Mouse (Mus musculus): Measurements from ENCODE around the gene Ncoa3. TPM values are rescaled to one million over a fixed set of nuclear protein-coding genes. Genes with fewer than 3 reads are reported as not detected.

The Ncoa3 gene
- total RNA-seq, 2 experiments from 2014 or later: 32.5 to 37.9 TPM

DNA sequence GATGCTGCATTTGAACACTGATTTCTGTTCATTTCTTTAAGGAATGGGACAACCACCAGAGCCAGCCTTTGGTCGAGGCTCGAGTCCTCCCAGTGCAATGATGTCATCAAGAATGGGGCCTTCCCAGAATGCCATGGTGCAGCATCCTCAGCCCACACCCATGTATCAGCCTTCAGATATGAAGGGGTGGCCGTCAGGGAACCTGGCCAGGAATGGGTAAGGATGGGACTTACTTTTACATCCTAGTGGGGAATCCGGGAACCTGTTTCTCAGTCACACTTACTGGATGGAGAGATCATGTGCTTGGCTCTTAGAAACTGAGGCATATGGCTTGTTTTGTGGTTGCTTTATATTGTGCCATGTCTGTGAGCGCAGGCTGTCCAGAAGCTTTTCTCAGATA, 76.7 kb downstream of the Ncoa3 start:
- H3K27ac ChIP-seq: no peak overlapping the region
- intact Hi-C loops (cut with DNase I): no loop called here
- no peak for DNase-seq (ENCODE audit: extremely low spot score in 1 of 2, low spot score in 2 of 2)
- no peak overlapping the region for H3K4me3 ChIP-seq
- TF ChIP-seq CTCF (IDR thresholded peaks at IDR 0.05): no peak; the same call in 1 of the 2 replicates

DNA sequence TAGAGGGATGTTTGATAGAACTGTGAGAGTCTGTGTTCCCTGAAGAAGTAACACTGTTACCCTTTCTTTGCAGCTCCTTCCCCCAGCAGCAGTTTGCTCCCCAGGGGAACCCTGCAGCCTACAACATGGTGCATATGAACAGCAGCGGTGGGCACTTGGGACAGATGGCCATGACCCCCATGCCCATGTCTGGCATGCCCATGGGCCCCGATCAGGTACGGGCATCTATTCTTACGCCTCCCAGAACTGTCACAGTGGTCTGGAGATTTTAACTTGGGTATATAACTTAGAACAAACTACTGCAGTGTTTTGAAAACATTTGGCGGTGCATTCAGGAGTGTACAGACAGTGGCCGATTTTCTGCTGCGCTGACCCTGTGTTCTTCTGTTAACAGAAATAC, 77.3 kb downstream of the Ncoa3 start:
- intact Hi-C loops (cut with DNase I): no loop called here
- no peak overlapping the region for H3K4me3 ChIP-seq
- no peak for TF ChIP-seq CTCF (IDR thresholded peaks at IDR 0.05)
- DNase-seq (ENCODE audit: extremely low spot score in 1 of 2, low spot score in 2 of 2): no peak
- H3K27ac ChIP-seq: no peak overlapping the region

- TF ChIP-seq CTCF (IDR thresholded peaks at IDR 0.05): no peak
- intact Hi-C loops (cut with DNase I): no loop called here
These were observed 79.0 kb downstream of the Ncoa3 start for GRCm38 (mm10) chr2:166071481-166071880.

GRCm38 (mm10) chr2:166071889-166072288, 79.5 kb downstream of the Ncoa3 start:
- Histone ChIP-seq H3K4me3 (no peak overlapping the region), H3K27ac (no peak overlapping the region)
- DNase-seq (ENCODE audit: extremely low spot score in 1 of 2, low spot score in 2 of 2): no peak
- no peak for TF ChIP-seq CTCF (IDR thresholded peaks at IDR 0.05)
- intact Hi-C loops (cut with DNase I): no loop called here

More at GRCm38 (mm10) chr2:166071481-166071880, 79.0 kb downstream of the Ncoa3 start:
- DNase-seq (ENCODE audit: extremely low spot score in 1 of 2, low spot score in 2 of 2): no peak
- no peak overlapping the region for H3K4me3 ChIP-seq
- no peak overlapping the region for H3K27ac ChIP-seq

DNA sequence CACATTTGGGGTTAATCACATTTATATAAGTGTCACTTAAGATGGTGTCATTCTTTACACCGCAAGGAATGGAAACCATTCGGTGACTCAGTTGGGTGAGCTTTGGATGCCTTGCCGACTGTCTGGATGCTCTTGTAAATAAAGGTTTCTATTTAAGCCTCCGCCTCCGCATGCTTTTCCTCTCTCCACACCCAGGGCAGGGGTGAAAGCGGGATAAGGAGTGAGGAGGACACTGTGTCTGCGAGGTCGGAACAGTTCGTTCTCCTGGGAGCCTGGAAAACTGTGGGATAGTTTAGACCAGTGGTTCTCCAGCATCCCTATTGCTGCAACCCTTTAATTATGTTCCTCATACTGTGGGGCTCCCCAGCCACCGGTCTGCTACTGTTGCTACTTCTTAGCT, 80.6 kb downstream of the Ncoa3 start:
- DNase-seq (ENCODE audit: extremely low spot score in 1 of 2, low spot score in 2 of 2): no peak
- no peak for TF ChIP-seq CTCF (IDR thresholded peaks at IDR 0.05)
- intact Hi-C loops (cut with DNase I): no loop called here
- Histone ChIP-seq H3K27ac (no peak overlapping the region), H3K4me3 (no peak overlapping the region)

DNA sequence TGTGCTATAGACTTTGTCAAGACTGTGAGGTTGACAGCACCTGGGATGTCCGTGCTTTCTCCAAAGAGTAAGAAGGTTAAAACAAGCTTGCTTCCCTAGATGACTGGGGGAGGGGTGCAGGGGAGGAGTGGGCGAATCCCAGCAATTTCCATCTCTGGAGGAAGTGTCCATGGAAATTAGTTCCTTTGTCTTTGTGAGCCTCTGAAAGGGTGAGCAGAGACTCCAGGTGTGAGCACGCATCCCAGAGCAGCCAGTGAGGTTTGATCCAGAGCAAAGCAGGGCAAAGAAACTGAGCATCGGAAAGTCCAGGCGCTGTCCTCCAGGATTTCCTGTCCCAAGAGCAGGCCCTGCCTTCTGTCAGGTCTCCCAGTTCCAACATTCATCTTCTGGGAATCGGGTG, 81.9 kb downstream of the Ncoa3 start:
- no peak for TF ChIP-seq CTCF (IDR thresholded peaks at IDR 0.05)
- no peak for DNase-seq (ENCODE audit: extremely low spot score in 1 of 2, low spot score in 2 of 2)
- Histone ChIP-seq H3K4me3 (no peak overlapping the region), H3K27ac (no peak overlapping the region)
- intact Hi-C loops (cut with DNase I): no loop called here

- DNase-seq (ENCODE audit: extremely low spot score in 1 of 2, low spot score in 2 of 2): no peak
- H3K4me3 ChIP-seq: no peak overlapping the region
- no peak overlapping the region for H3K27ac ChIP-seq
- intact Hi-C loops (cut with DNase I): no loop called here
- TF ChIP-seq CTCF (IDR thresholded peaks at IDR 0.05): no peak
These were observed 84.9 kb downstream of the Ncoa3 start for GRCm38 (mm10) chr2:166077371-166077770.

GRCm38 (mm10) chr2:166079231-166079630, 86.8 kb downstream of the Ncoa3 start:
- no peak for DNase-seq (ENCODE audit: extremely low spot score in 1 of 2, low spot score in 2 of 2)
- no peak for TF ChIP-seq CTCF (IDR thresholded peaks at IDR 0.05)
- H3K27ac ChIP-seq: no peak overlapping the region
- no peak overlapping the region for H3K4me3 ChIP-seq
- intact Hi-C loops (cut with DNase I): no loop called here

- no peak for TF ChIP-seq CTCF (IDR thresholded peaks at IDR 0.05)
- Histone ChIP-seq H3K4me3 (no peak overlapping the region), H3K27ac (no peak overlapping the region)
- intact Hi-C loops (cut with DNase I): no loop called here
- DNase-seq (ENCODE audit: extremely low spot score in 1 of 2, low spot score in 2 of 2): no peak
These were observed 87.8 kb downstream of the Ncoa3 start for GRCm38 (mm10) chr2:166079961-166080885.

- intact Hi-C loops (cut with DNase I): no loop called here
- TF ChIP-seq CTCF (IDR thresholded peaks at IDR 0.05): no peak
These were observed 88.7 kb downstream of the Ncoa3 start for GRCm38 (mm10) chr2:166080967-166081750.

DNA sequence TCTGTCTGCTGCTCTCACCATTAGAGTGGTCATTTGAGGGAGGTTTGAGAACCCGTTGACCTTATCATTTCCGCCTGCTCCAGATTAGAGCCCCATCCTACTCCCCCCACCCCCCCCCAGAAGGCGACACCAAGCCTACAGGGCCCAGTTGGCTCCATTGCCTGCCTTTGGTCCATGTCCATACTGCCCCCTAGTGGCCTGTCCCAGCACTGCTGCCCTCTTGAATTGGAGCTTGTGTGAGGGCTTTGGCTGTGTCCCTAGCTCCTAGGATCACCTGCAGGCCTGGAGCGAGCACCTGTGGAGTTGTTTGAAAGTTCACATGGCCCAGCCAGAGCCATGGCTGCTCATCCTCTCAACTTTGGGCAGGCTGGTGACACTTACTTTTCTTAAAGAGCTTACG, 89.8 kb downstream of the Ncoa3 start:
- no peak overlapping the region for H3K4me3 ChIP-seq
- H3K27ac ChIP-seq: no peak overlapping the region
- TF ChIP-seq CTCF (IDR thresholded peaks at IDR 0.05): peak; percentile 72
- intact Hi-C loops (cut with DNase I): no loop called here
- DNase-seq (ENCODE audit: extremely low spot score in 1 of 2, low spot score in 2 of 2): peak; percentile 52 to 69

More at GRCm38 (mm10) chr2:166080967-166081750, 88.7 kb downstream of the Ncoa3 start:
- Histone ChIP-seq H3K4me3 (no peak overlapping the region), H3K27ac (no peak overlapping the region)
- no peak for DNase-seq (ENCODE audit: extremely low spot score in 1 of 2, low spot score in 2 of 2)

DNA sequence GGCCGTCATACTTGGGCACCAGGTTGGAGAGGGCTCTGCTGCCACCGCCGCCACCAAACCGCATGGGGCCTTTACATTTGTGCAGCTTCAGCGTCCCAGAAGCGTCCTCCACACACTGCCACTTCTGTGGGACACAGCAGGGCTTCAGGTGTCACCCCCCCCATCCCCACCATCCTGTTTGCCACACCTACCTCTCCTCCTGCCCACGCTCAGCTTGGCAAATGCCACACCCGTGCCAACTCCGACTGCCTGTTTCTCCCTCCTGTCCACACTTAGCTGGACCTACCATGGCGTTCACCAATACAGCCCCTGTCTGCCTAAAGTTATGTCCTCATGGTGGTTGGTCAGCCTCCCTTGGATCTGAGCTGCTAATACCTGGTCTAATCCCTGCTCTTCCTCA, 90.2 kb downstream of the Ncoa3 start:
- Histone ChIP-seq H3K4me3 (no peak overlapping the region), H3K27ac (no peak overlapping the region)
- TF ChIP-seq CTCF (IDR thresholded peaks at IDR 0.05): no peak
- intact Hi-C loops (cut with DNase I): no loop called here
- DNase-seq (ENCODE audit: extremely low spot score in 1 of 2, low spot score in 2 of 2): no peak
